Mouse (Mus musculus) C2C12 (cell line): Measurements from ENCODE around the gene Rgs10. TPM values are rescaled to one million over a fixed set of nuclear protein-coding genes. Genes with fewer than 3 reads are reported as not detected.

Experiments
- H3K27me3 ChIP-seq: one replicate; pipeline ENCODE4 v1.6.1; 2011; ENCODE audit not compliant: control insufficient read depth, insufficient read depth, insufficient read length
- H3K36me3 ChIP-seq: one replicate; pipeline ENCODE4 v1.6.1; 2011; ENCODE audit not compliant: control insufficient read depth, insufficient read depth
- H3K4me3 ChIP-seq: one replicate; pipeline ENCODE4 v1.5.1; 2011; ENCODE audit warnings: mild to moderate bottlenecking, control low read depth; ENCODE audit not compliant: poor library complexity, insufficient read depth, severe bottlenecking
- H3K79me2 ChIP-seq: one replicate; pipeline ENCODE4 v1.6.1; 2011; ENCODE audit not compliant: control insufficient read depth, insufficient read depth
- H3K79me3 ChIP-seq: one replicate; pipeline ENCODE4 v1.6.1; 2011; ENCODE audit warnings: low read depth, control low read depth
- H3ac ChIP-seq: one replicate; pipeline ENCODE3; 2011; ENCODE audit warnings: low read depth; ENCODE audit not compliant: control insufficient read depth, insufficient read length
- CEBPB ChIP-seq: IDR thresholded peaks from one replicate; pipeline ENCODE4 v1.6.1; 2011; ENCODE audit warnings: low read depth, mild to moderate bottlenecking, control low read depth, moderate library complexity
- CTCF ChIP-seq: IDR thresholded peaks from one replicate; pipeline ENCODE4 v1.5.1; 2011; ENCODE audit not compliant: control insufficient read depth, insufficient read depth, insufficient read length
- FOSL1 ChIP-seq: IDR thresholded peaks from one replicate; pipeline ENCODE4 v1.8.0; 2011; ENCODE audit warnings: mild to moderate bottlenecking, low read length; ENCODE audit not compliant: poor library complexity, insufficient read depth, severe bottlenecking
- MAX ChIP-seq: IDR thresholded peaks from one replicate; pipeline ENCODE4 v1.6.1; 2011; ENCODE audit warnings: mild to moderate bottlenecking, control low read depth
- MYOD1 ChIP-seq: IDR thresholded peaks from one replicate; pipeline ENCODE4 v1.6.1; 2011; ENCODE audit warnings: low read depth; ENCODE audit not compliant: control insufficient read depth, insufficient read length
- MYOG ChIP-seq: IDR thresholded peaks from one replicate; pipeline ENCODE4 v1.6.1; 2011; ENCODE audit not compliant: control insufficient read depth, insufficient read length; ENCODE audit errors: extremely low read depth
- USF1 ChIP-seq: IDR thresholded peaks from one replicate; pipeline ENCODE4 v1.6.1; 2011; ENCODE audit warnings: low read depth, mild to moderate bottlenecking, control low read depth, moderate library complexity
- polyA plus RNA-seq: library from polyadenylated mRNA; unstranded; fragments of >200 nt; fragmentation: generic; extraction: Trizol; gene quantifications from one replicate; pipeline ENCODE4 v1.2.1, GENCODE M21; 2012; ENCODE audit warnings: missing spikeins

Gene Rgs10
- polyA plus RNA-seq, 1 experiment, result 12.9 TPM

DNA sequence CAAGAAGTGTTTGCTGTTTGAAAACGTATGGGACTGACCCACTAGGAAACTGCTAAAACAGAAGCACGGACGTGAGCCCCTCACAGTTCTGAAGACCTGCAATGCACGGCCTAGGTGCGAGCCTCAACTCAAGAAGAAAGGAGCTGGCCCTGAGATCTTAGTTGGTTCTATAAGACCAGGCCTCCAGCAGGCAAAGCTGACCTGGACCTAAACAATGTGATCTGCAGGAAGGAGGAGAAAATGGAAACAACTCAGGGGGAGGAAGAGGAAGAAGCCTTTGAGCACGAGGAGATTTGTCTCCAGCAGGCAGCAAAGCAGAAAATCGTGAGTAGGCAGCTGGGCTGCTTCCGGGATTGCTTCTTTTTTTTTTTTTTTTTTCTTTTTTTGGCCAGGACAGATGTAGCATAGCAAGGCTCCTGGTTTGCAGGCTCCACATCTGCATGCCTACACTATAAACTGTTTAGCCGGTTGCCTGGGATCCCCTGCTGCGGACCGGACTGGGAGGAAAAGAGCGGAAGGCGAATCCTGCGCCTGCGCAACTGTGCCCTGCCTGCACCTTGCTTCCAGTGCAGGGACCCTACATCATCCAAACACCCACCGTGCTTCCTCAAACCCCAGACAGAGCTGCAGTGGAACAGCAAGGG is 39.3 kb downstream of the Rgs10 start:
- no peak for TF ChIP-seq MAX
- no peak for TF ChIP-seq FOSL1
- Histone ChIP-seq H3K36me3 (no peaks in the 10 kb centered on the region), H3K27me3 (no peaks in the 10 kb centered on the region), H3K4me3 (no peak overlapping the region), H3K79me3 (no peaks in the 10 kb centered on the region), H3ac (no peak overlapping the region), H3K79me2 (no peaks in the 10 kb centered on the region)

DNA sequence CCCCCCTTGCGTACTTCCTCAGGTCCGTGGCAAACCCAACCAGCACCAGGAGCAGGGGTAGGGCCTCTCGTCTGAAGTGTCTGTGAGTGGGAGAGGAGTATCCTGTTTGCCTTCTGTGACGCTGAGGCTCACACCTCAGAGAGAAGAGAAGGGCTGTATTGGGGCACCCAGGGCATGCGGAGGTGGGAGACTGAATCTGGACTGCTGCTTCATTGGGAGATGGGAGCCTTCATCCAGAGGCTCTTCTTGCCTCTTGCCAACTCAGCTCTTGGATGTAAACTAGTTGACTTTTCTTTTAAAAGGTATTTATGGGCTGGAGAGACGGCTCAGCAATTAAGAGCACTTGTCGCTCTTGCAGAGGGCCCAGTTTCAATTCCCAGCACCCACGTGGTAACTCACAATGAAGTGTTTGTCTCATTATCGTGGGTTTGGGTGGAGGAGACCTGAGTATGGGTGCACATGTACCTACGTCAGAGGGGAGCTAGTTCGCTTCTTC is 42.3 kb downstream of the Rgs10 start:
- no peak for TF ChIP-seq FOSL1
- no peak for TF ChIP-seq CTCF
- no peak for TF ChIP-seq CEBPB
- TF ChIP-seq MYOG, result no peak
- TF ChIP-seq USF1, result no peak
- no peak for TF ChIP-seq MYOD1
- no peak for TF ChIP-seq MAX
- no peaks in the 10 kb centered on the region for H3K27me3 ChIP-seq
- no peaks in the 10 kb centered on the region for H3K36me3 ChIP-seq
- H3ac ChIP-seq, result no peak overlapping the region
- no peaks in the 10 kb centered on the region for H3K79me3 ChIP-seq
- no peaks in the 10 kb centered on the region for H3K79me2 ChIP-seq
- H3K4me3 ChIP-seq, result no peak overlapping the region

- no peaks in the 10 kb centered on the region for H3K27me3 ChIP-seq
- no peak overlapping the region for H3ac ChIP-seq
- H3K79me2 ChIP-seq, result no peaks in the 10 kb centered on the region
- no peaks in the 10 kb centered on the region for H3K79me3 ChIP-seq
- H3K36me3 ChIP-seq, result no peaks in the 10 kb centered on the region
- H3K4me3 ChIP-seq, result no peak overlapping the region
- no peak for TF ChIP-seq MYOG
Observed at GRCm38 (mm10) chr7:128374156-128374555, 44.4 kb downstream of the Rgs10 start.

DNA sequence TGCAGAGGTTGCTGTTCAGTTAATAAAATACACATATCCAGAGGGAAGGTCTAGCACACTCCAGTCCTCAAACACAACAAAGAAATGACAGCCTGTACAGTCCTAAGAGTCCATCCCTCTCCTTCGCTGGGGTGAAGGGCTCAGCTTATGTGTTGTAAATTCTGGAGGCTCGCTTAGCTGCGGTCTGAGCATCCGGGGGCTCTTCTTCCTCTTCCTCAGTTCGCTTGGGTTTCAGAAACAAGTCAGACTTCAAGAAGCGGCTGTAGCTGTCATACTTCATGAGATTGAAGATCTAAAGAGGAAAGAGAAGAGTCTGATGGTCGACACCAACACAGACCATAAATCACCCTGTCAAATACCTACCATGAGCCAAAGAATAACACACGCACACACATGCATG is 44.8 kb downstream of the Rgs10 start:
- no peaks in the 10 kb centered on the region for H3K27me3 ChIP-seq
- H3K79me2 ChIP-seq, result no peaks in the 10 kb centered on the region
- no peak overlapping the region for H3K4me3 ChIP-seq
- no peaks in the 10 kb centered on the region for H3K36me3 ChIP-seq
- no peak overlapping the region for H3ac ChIP-seq
- TF ChIP-seq MAX, result no peak
- no peak for TF ChIP-seq CEBPB
- no peaks in the 10 kb centered on the region for H3K79me3 ChIP-seq

- H3ac ChIP-seq, result no peak overlapping the region
- H3K79me2 ChIP-seq, result no peaks in the 10 kb centered on the region
- TF ChIP-seq FOSL1, result no peak
- no peak for TF ChIP-seq MYOD1
- TF ChIP-seq MYOG, result no peak
- TF ChIP-seq USF1, result no peak
- TF ChIP-seq CTCF, result no peak
- TF ChIP-seq CEBPB, result no peak
- no peak for TF ChIP-seq MAX
- H3K36me3 ChIP-seq, result no peaks in the 10 kb centered on the region
- no peaks in the 10 kb centered on the region for H3K79me3 ChIP-seq
- H3K4me3 ChIP-seq, result no peak overlapping the region
- no peaks in the 10 kb centered on the region for H3K27me3 ChIP-seq
Observed at GRCm38 (mm10) chr7:128372331-128372730, 46.2 kb downstream of the Rgs10 start.

DNA sequence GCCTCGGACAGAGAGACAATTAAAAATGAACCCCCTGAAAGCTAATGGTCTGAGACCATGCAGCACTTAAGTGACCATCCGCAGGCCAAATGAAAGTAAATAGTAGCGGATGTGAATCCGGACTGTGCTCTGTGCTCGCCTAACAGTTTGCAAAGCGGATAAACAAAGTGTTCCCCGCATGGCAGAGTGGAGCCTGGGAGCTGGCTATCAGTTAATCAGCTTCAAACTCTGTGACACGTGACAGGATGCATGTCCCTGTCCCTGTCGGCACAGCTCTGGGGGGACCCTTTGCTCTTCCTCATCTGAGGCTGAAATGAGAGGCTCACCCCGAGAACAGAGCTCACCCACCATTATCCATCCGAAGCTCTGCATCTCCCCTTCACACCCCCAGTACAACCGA is 49.2 kb downstream of the Rgs10 start:
- Histone ChIP-seq H3K79me2 (no peaks in the 10 kb centered on the region), H3K4me3 (no peak overlapping the region), H3K27me3 (no peaks in the 10 kb centered on the region), H3ac (no peak overlapping the region), H3K79me3 (no peaks in the 10 kb centered on the region), H3K36me3 (no peaks in the 10 kb centered on the region)
- no peak for TF ChIP-seq MYOD1
- TF ChIP-seq MAX, result no peak
- no peak for TF ChIP-seq USF1
- no peak for TF ChIP-seq CEBPB
- TF ChIP-seq MYOG, result no peak
- no peak for TF ChIP-seq FOSL1
- no peak for TF ChIP-seq CTCF

GRCm38 (mm10) chr7:128368828-128369227 is 49.7 kb downstream of the Rgs10 start:
- Histone ChIP-seq H3ac (no peak overlapping the region), H3K79me2 (no peaks in the 10 kb centered on the region), H3K36me3 (no peaks in the 10 kb centered on the region), H3K27me3 (no peaks in the 10 kb centered on the region), H3K4me3 (no peak overlapping the region), H3K79me3 (no peaks in the 10 kb centered on the region)
- no peak for TF ChIP-seq CEBPB
- TF ChIP-seq USF1, result no peak
- TF ChIP-seq CTCF, result no peak
- TF ChIP-seq MYOG, result no peak
- TF ChIP-seq MAX, result no peak
- TF ChIP-seq MYOD1, result no peak
- TF ChIP-seq FOSL1, result no peak
